Comparison of ENCODE assay signal across 13 mouse cellular contexts in genomic region chr9:21437577-21437976, GRCm38 (mm10). TPM values are rescaled to one million over a fixed set of nuclear protein-coding genes. Genes with fewer than 3 reads are reported as not detected.
DNase-seq lines count a peak whose midpoint lies in the region; ATAC-seq and TF ChIP-seq lines count a peak whose summit lies in the region.
"Had no signal": no experiment of that assay in that cellular context is flagged by ENCODE, and none has a peak within 500 bp of the region (broad histone marks: within the 10 kb centered on the region; RNA-seq: fewer than 3 reads in every experiment).

No protein-coding gene starts in this region.

- no peaks in the 10 kb centered on the region for H3K27me3 ChIP-seq in heart, embryonic 13.5 days (replicated peaks)
- no peaks in the 10 kb centered on the region for H3K27me3 ChIP-seq in lung, embryonic 14.5 days (ENCODE audit: insufficient read depth, low read length)
- H3K27me3 ChIP-seq: stomach, embryonic 15.5 days had no signal

- TF ChIP-seq CTCF in lung, embryonic 14.5 days (IDR thresholded peaks at IDR 0.05; ENCODE audit: low read depth): no peak
- TF ChIP-seq CTCF in cortical plate, adult 2 months (IDR thresholded peaks at IDR 0.05; ENCODE audit: extremely low read depth, insufficient read depth, low read length): no peak

- peak overlapping the region; percentile 51 for H3K27ac ChIP-seq in heart, embryonic 13.5 days (replicated peaks)
- peak overlapping the region; percentile 6; the same call in 1 of the 2 replicates for H3K27ac ChIP-seq in lung, embryonic 14.5 days (ENCODE audit: low read depth)
- H3K27ac ChIP-seq in cortical plate, adult 2 months (ENCODE audit: insufficient read depth, low read length): peak overlapping the region; percentile 41; the same call in 1 of the 2 replicates
- H3K27ac ChIP-seq: hindbrain, embryonic 10.5 days; stomach, embryonic 15.5 days had no signal

- no peaks in the 10 kb centered on the region for H3K36me3 ChIP-seq in heart, embryonic 13.5 days
- H3K36me3 ChIP-seq in lung, embryonic 14.5 days (ENCODE audit: insufficient read depth): no peaks in the 10 kb centered on the region
- H3K36me3 ChIP-seq: stomach, embryonic 15.5 days had no signal

- H3K9me3 ChIP-seq in heart, embryonic 13.5 days: no peaks in the 10 kb centered on the region
- H3K9me3 ChIP-seq in lung, embryonic 14.5 days (ENCODE audit: low read depth, low read length): no peaks in the 10 kb centered on the region
- H3K9me3 ChIP-seq: hindbrain, embryonic 10.5 days; stomach, embryonic 15.5 days had no signal

- ATAC-seq in heart, embryonic 13.5 days (ENCODE audit: extremely low read depth, insufficient number of reproducible peaks, low FRiP score, low TSS enrichment): no peak
- ATAC-seq in lung, embryonic 14.5 days (ENCODE audit: insufficient read depth): no peak
- peak; percentile 51 for ATAC-seq in megakaryocyte progenitor cell, adult 5-6 weeks (replicated peaks; ENCODE audit: poor library complexity)
- ATAC-seq: forebrain, embryonic 14.5 days; midbrain, embryonic 16.5 days had no signal

- WGBS in heart, embryonic 13.5 days: 88% methylated on average over 6 of the region's 6 CpGs
- WGBS in lung, embryonic 14.5 days: 92% methylated on average over 6 of the region's 6 CpGs

- no peak overlapping the region for H3K4me3 ChIP-seq in heart, embryonic 13.5 days
- H3K4me3 ChIP-seq in lung, embryonic 14.5 days (ENCODE audit: low read depth, low read length): no peak overlapping the region
- H3K4me3 ChIP-seq in cortical plate, adult 2 months (ENCODE audit: insufficient read depth, low read length): no peak overlapping the region
- H3K4me3 ChIP-seq: hindbrain, embryonic 10.5 days; stomach, embryonic 15.5 days had no signal

- TF ChIP-seq POLR2A in cortical plate, adult 2 months (IDR thresholded peaks at IDR 0.05; ENCODE audit: extremely low read depth, insufficient read depth, low read length): no peak

- no peak overlapping the region for H3K9ac ChIP-seq in heart, embryonic 13.5 days
- no peak overlapping the region for H3K9ac ChIP-seq in lung, embryonic 14.5 days
- H3K9ac ChIP-seq: stomach, embryonic 15.5 days had no signal

- intact Hi-C loops in heart, postnatal 14 days (cut with DNase I): no loop called here

- peaks cover 65% of the 10 kb centered on the region for H3K4me1 ChIP-seq in heart, embryonic 13.5 days
- H3K4me1 ChIP-seq in lung, embryonic 14.5 days (ENCODE audit: insufficient read depth): no peaks in the 10 kb centered on the region; the same call in 1 of the 2 replicates
- peaks cover 17% of the 10 kb centered on the region for H3K4me1 ChIP-seq in cortical plate, adult 2 months (ENCODE audit: control insufficient read depth, insufficient read depth, low read length)

- peak overlapping the region; percentile 0; the same call in 1 of the 2 replicates for H3K4me2 ChIP-seq in heart, embryonic 13.5 days
- H3K4me2 ChIP-seq in lung, embryonic 14.5 days: no peak overlapping the region
- H3K4me2 ChIP-seq: stomach, embryonic 15.5 days had no signal

- DNase-seq in heart, postnatal 14 days: no peak
- no peak for DNase-seq in lung, embryonic 14.5 days
- no peak for DNase-seq in lung, postnatal 36 days
- DNase-seq in cerebellum, postnatal 36 days: no peak
- DNase-seq: adrenal gland, postnatal 36 days; cerebellum, postnatal 10 days had no signal

RNA-seq across cellular contexts. Expression of gene Dnm2, which starts 12.9 kb away (rescaled TPM):
- polyA plus RNA-seq in heart, embryonic 13.5 days (2015; fragmentation: Nextera tagmentation; extraction: Ambion mirVana): 66.8 and 67.6 TPM in 2 replicates
- 10 to 100 TPM; 78.3 to 81.6 TPM for total RNA-seq in heart, postnatal 14 days (2021)
- polyA plus RNA-seq in lung, embryonic 14.5 days (2014; fragmentation: Nextera tagmentation; extraction: Ambion mirVana): 67.9 and 71.8 TPM in 2 replicates
- polyA plus RNA-seq in cortical plate, adult 2 months (2012; rRNA removed): 60.8 and 67.9 TPM in 2 replicates
- 63.4 and 64.5 TPM in 2 replicates for total RNA-seq in megakaryocyte progenitor cell, adult 5-6 weeks (2015)
- 87.0 and 89.9 TPM in 2 replicates for total RNA-seq in megakaryocyte progenitor cell, adult 5-6 weeks (2017)

RNA-seq across cellular contexts. Expression of gene Qtrt1, which starts 25.9 kb away (rescaled TPM):
- polyA plus RNA-seq in heart, embryonic 13.5 days (2015; fragmentation: Nextera tagmentation; extraction: Ambion mirVana): 27.6 and 28.6 TPM in 2 replicates
- total RNA-seq in heart, postnatal 14 days (2021): 10 to 100 TPM in 1 of 2 experiments, 1 to 10 TPM in 1; 8.5 to 11.2 TPM
- 49.0 and 55.1 TPM in 2 replicates for polyA plus RNA-seq in lung, embryonic 14.5 days (2014; fragmentation: Nextera tagmentation; extraction: Ambion mirVana)
- 42.5 and 43.8 TPM in 2 replicates for polyA plus RNA-seq in cortical plate, adult 2 months (2012; rRNA removed)
- total RNA-seq in megakaryocyte progenitor cell, adult 5-6 weeks (2015): 34.0 and 37.9 TPM in 2 replicates
- total RNA-seq in megakaryocyte progenitor cell, adult 5-6 weeks (2017): 16.0 and 27.9 TPM in 2 replicates
